Mouse (Mus musculus) liver, embryonic 14.5 days (tissue): ENCODE measurements around the gene Plekhg3.

ENCODE experiments used
- CTCF ChIP-seq: IDR thresholded peaks from 2 replicates; pipeline ENCODE4 v1.5.1; 2016; ENCODE audit warnings: antibody characterized with exemption, low read depth, control low read depth
- EP300 ChIP-seq: IDR thresholded peaks from 2 replicates; pipeline ENCODE4 v1.6.1; 2016; ENCODE audit warnings: antibody characterized with exemption, low read depth

GRCm38 (mm10) chr12:76482446-76482845, 48.2 kb upstream of the Plekhg3 start:
- TF ChIP-seq CTCF (no peak), EP300 (no peak)
